Mouse (Mus musculus) right cerebral cortex, adult 2 months (tissue): Measurements from ENCODE around the gene Exoc7.

Experiments used
- DNase-seq, 2 experiments: peaks; one replicate each; pipeline ENCODE4 v3.0.0; 2021 to 2022; ENCODE audit warnings: low spot score in 2 of 2

Gene Exoc7

DNA sequence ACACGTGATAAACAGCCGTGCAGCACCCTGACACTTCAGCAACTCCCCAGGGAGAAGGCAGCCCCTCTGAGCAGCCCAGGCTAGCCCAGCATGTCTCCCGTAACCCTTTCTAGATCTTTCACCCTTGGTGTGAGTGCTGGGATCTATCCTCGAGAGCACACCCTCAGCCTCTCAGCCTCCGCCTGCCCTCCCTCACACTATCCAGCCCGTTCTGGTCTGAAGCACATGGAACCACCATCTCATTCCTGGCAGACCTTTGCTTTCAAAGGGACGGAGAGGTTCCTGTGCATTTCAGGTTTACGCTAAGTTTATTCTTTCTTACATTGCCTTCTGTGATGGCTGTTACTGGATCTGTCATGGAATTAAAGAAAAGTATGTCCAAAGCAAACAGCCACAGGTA lies 62.5 kb downstream of the Exoc7 start:
- no peak for DNase-seq

DNA sequence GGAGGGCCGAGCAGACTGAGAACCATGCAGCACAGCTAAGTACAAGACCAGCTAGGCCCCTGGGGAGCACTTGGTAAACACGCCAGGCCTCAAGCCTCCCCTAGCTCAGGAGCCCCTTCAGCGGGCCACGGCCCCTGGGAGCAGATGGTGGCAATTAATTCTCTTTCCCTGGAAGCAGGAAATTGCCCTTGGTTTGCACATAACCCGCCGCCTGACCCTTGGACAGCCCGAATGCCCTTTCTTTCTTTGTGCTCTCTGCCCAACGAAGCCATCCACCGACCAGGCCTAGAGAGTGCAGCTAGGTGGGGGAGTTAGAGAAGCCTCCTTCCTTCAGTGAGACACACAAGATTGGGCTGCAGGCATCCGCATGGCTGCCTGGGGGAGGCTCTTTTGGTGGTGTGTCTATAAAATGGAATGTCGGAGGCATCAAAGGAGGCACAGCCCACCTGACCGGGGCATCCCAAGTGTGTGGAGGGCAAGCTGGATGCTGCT lies 65.2 kb downstream of the Exoc7 start:
- DNase-seq, result no peak

DNA sequence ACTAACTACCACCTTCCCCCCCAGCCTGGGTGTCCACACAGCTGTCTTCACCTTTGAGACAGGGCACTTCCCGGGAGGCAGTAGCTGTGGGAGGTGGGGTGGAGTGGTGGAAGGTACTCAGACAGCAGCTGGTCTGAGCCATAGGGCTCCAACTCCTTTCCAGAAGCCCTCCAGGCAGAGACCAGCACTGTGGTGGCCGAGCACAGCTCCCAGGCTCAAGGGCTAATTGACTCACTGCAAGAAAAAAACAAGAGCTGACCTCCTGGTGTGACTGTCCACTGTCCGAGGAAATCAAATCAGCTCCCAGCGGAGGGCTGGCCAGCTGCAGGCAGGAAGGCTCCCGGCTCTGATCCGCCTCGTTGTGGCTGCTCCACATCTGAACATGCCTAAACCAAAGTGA lies 67.2 kb downstream of the Exoc7 start:
- no peak for DNase-seq
